Mouse (Mus musculus): ENCODE data around the gene Actl7b. TPM values are rescaled to one million over a fixed set of nuclear protein-coding genes. Genes with fewer than 3 reads are reported as not detected.

Actl7b gene
- polyA plus RNA-seq, 1 experiment from 2014 or later: not detected

Other genes starting within 250 kb of the Actl7b start
- not detected in 2 replicates for gene Gm26657, start 1.4 kb downstream of the Actl7b start, polyA plus RNA-seq (2014; fragmentation: Nextera tagmentation; extraction: Ambion mirVana)
- gene Actl7a, start 2.0 kb upstream of the Actl7b start, polyA plus RNA-seq (2014; fragmentation: Nextera tagmentation; extraction: Ambion mirVana): not detected in 2 replicates
- gene Elp1, start 60.9 kb upstream of the Actl7b start, polyA plus RNA-seq (2014; fragmentation: Nextera tagmentation; extraction: Ambion mirVana): 101 and 105 TPM in 2 replicates
- gene Fam206a, start 60.9 kb upstream of the Actl7b start, polyA plus RNA-seq (2014; fragmentation: Nextera tagmentation; extraction: Ambion mirVana): 28.6 and 30.5 TPM in 2 replicates
- gene Ctnnal1, start 123.7 kb upstream of the Actl7b start, polyA plus RNA-seq (2014; fragmentation: Nextera tagmentation; extraction: Ambion mirVana): 36.2 and 37.7 TPM in 2 replicates
- gene Tmem245, start 206.0 kb upstream of the Actl7b start, polyA plus RNA-seq (2014; fragmentation: Nextera tagmentation; extraction: Ambion mirVana): 8.8 and 9.4 TPM in 2 replicates
- 0.43 and 0.51 TPM in 2 replicates for gene Frrs1l, start 248.9 kb upstream of the Actl7b start, polyA plus RNA-seq (2014; fragmentation: Nextera tagmentation; extraction: Ambion mirVana)

Data from limb, embryonic 11.5 days (tissue).